ENCODE assay signal across 16 mouse cellular contexts in genomic region chr2:164882619-164883018, GRCm38 (mm10). TPM values are rescaled to one million over a fixed set of nuclear protein-coding genes. Genes with fewer than 3 reads are reported as not detected.
DNase-seq lines count a peak whose midpoint lies in the region; ATAC-seq lines count a peak whose summit lies in the region.
"Had no signal": no experiment of that assay in that cellular context is flagged by ENCODE, and none has a peak within 500 bp of the region (broad histone marks: within the 10 kb centered on the region; RNA-seq: fewer than 3 reads in every experiment).

No protein-coding gene starts in this region.

- H3K9me3 ChIP-seq in forebrain, embryonic 10.5 days: no peaks in the 10 kb centered on the region
- no peaks in the 10 kb centered on the region for H3K9me3 ChIP-seq in forebrain, embryonic 14.5 days (replicated peaks; ENCODE audit: control insufficient read depth, low read length)
- H3K9me3 ChIP-seq in limb, embryonic 12.5 days: no peaks in the 10 kb centered on the region
- no peaks in the 10 kb centered on the region for H3K9me3 ChIP-seq in limb, embryonic 10.5 days (replicated peaks)
- no peaks in the 10 kb centered on the region for H3K9me3 ChIP-seq in midbrain, embryonic 12.5 days
- no peaks in the 10 kb centered on the region for H3K9me3 ChIP-seq in heart, embryonic 11.5 days (replicated peaks; ENCODE audit: control insufficient read depth, low read length)
- H3K9me3 ChIP-seq: heart, embryonic 12.5 days; limb, embryonic 15.5 days; lung, embryonic 15.5 days had no signal

- peaks cover 34% of the 10 kb centered on the region for H3K4me1 ChIP-seq in forebrain, embryonic 10.5 days
- H3K4me1 ChIP-seq in forebrain, embryonic 14.5 days (ENCODE audit: control insufficient read depth, insufficient read depth, low read length): peaks cover 14% of the 10 kb centered on the region
- H3K4me1 ChIP-seq in limb, embryonic 12.5 days (replicated peaks): peaks cover 15% of the 10 kb centered on the region
- H3K4me1 ChIP-seq in limb, embryonic 10.5 days: peaks cover 18% of the 10 kb centered on the region
- H3K4me1 ChIP-seq in midbrain, embryonic 12.5 days: peaks cover 26% of the 10 kb centered on the region
- H3K4me1 ChIP-seq in heart, embryonic 11.5 days (ENCODE audit: control insufficient read depth, insufficient read depth, low read length): no peaks in the 10 kb centered on the region

- WGBS in forebrain, embryonic 10.5 days: 58% methylated on average over 9 of the region's 9 CpGs
- WGBS in forebrain, embryonic 14.5 days: 33% methylated on average over 9 of the region's 9 CpGs
- 89% methylated on average over 9 of the region's 9 CpGs for WGBS in limb, embryonic 12.5 days
- 92% methylated on average over 9 of the region's 9 CpGs for WGBS in limb, embryonic 10.5 days
- WGBS in midbrain, embryonic 12.5 days: 43% methylated on average over 9 of the region's 9 CpGs
- WGBS in heart, embryonic 11.5 days (ENCODE audit: insufficient replicate concordance): 91% methylated on average over 9 of the region's 9 CpGs

- H3K27ac ChIP-seq in forebrain, embryonic 10.5 days: peak overlapping the region; percentile 76
- no peak overlapping the region for H3K27ac ChIP-seq in forebrain, embryonic 14.5 days (ENCODE audit: low read depth, low read length)
- H3K27ac ChIP-seq in limb, embryonic 12.5 days: 0 out of 2 replicates have a peak overlapping the region, but pooled peaks have one; percentile 45
- no peak overlapping the region for H3K27ac ChIP-seq in limb, embryonic 10.5 days
- H3K27ac ChIP-seq in midbrain, embryonic 12.5 days (replicated peaks): peak overlapping the region; percentile 67
- H3K27ac ChIP-seq in heart, embryonic 11.5 days (ENCODE audit: low read depth, low read length): no peak overlapping the region
- H3K27ac ChIP-seq: limb, embryonic 15.5 days; lung, embryonic 15.5 days had no signal

- H3K4me3 ChIP-seq in forebrain, embryonic 10.5 days: no peak overlapping the region; the same call in 1 of the 2 replicates
- no peak overlapping the region for H3K4me3 ChIP-seq in forebrain, embryonic 14.5 days (ENCODE audit: low read depth, low read length)
- no peak overlapping the region for H3K4me3 ChIP-seq in limb, embryonic 12.5 days (replicated peaks)
- no peak overlapping the region for H3K4me3 ChIP-seq in limb, embryonic 10.5 days
- H3K4me3 ChIP-seq in midbrain, embryonic 12.5 days: no peak overlapping the region
- H3K4me3 ChIP-seq in heart, embryonic 11.5 days (ENCODE audit: low read depth, low read length): no peak overlapping the region
- H3K4me3 ChIP-seq: erythroblast, embryonic 14.5 days; heart, embryonic 12.5 days; limb, embryonic 15.5 days; lung, embryonic 15.5 days had no signal

- no peak for ATAC-seq in forebrain, embryonic 14.5 days
- no peak for ATAC-seq in limb, embryonic 12.5 days (ENCODE audit: insufficient number of reproducible peaks, insufficient read depth, low FRiP score, low TSS enrichment, low read depth)
- ATAC-seq in midbrain, embryonic 12.5 days (ENCODE audit: low FRiP score, low read depth): no peak
- ATAC-seq in heart, embryonic 11.5 days (replicated peaks; ENCODE audit: insufficient number of reproducible peaks, low FRiP score, low TSS enrichment): no peak
- ATAC-seq: inflammation-experienced regulatory T-cells, adult 6 months had no signal

- H3K36me3 ChIP-seq in forebrain, embryonic 10.5 days (replicated peaks): peaks cover 53% of the 10 kb centered on the region
- H3K36me3 ChIP-seq in forebrain, embryonic 14.5 days (ENCODE audit: control insufficient read depth, insufficient read depth, low read length): peaks cover 50% of the 10 kb centered on the region
- H3K36me3 ChIP-seq in limb, embryonic 12.5 days: peaks cover 52% of the 10 kb centered on the region
- H3K36me3 ChIP-seq in limb, embryonic 10.5 days: peaks cover 52% of the 10 kb centered on the region
- H3K36me3 ChIP-seq in midbrain, embryonic 12.5 days: peaks cover 47% of the 10 kb centered on the region
- H3K36me3 ChIP-seq in heart, embryonic 11.5 days (ENCODE audit: control insufficient read depth, insufficient read depth, low read length): peaks cover 19% of the 10 kb centered on the region

- H3K9ac ChIP-seq in forebrain, embryonic 14.5 days (ENCODE audit: low read length): no peak overlapping the region
- no peak overlapping the region for H3K9ac ChIP-seq in limb, embryonic 12.5 days (replicated peaks)
- H3K9ac ChIP-seq in midbrain, embryonic 12.5 days (replicated peaks): no peak overlapping the region
- H3K9ac ChIP-seq in heart, embryonic 11.5 days (ENCODE audit: low read depth, low read length): no peak overlapping the region
- H3K9ac ChIP-seq: heart, embryonic 12.5 days; limb, embryonic 15.5 days; lung, embryonic 15.5 days had no signal

- peak; percentile 42 for DNase-seq in forebrain, embryonic 10.5 days (ENCODE audit: extremely low spot score, low spot score)
- DNase-seq in forebrain, embryonic 14.5 days (ENCODE audit: low spot score): no peak
- DNase-seq in limb, embryonic 10.5 days (ENCODE audit: low spot score): no peak
- DNase-seq in Muller cell, postnatal 12 days (ENCODE audit: inconsistent ontology term): peak; percentile 11
- DNase-seq in layer of hippocampus, adult 18-20 months (ENCODE audit: low spot score in 2 of 2): no peak
- DNase-seq: gastrocnemius, postnatal 10 days; right cerebral cortex, postnatal 25 days had no signal

- H3K27me3 ChIP-seq in forebrain, embryonic 10.5 days (ENCODE audit: poor library complexity, severe bottlenecking): no peaks in the 10 kb centered on the region
- no peaks in the 10 kb centered on the region for H3K27me3 ChIP-seq in forebrain, embryonic 14.5 days (replicated peaks; ENCODE audit: control insufficient read depth, insufficient read depth, low read length)
- H3K27me3 ChIP-seq in limb, embryonic 12.5 days: no peaks in the 10 kb centered on the region
- H3K27me3 ChIP-seq in limb, embryonic 10.5 days (ENCODE audit: low read depth, poor library complexity, severe bottlenecking): no peaks in the 10 kb centered on the region
- no peaks in the 10 kb centered on the region for H3K27me3 ChIP-seq in midbrain, embryonic 12.5 days
- no peaks in the 10 kb centered on the region for H3K27me3 ChIP-seq in heart, embryonic 11.5 days (ENCODE audit: control insufficient read depth, insufficient read depth, low read length)
- H3K27me3 ChIP-seq: heart, embryonic 12.5 days; limb, embryonic 15.5 days; lung, embryonic 15.5 days had no signal

- no peak overlapping the region for H3K4me2 ChIP-seq in forebrain, embryonic 14.5 days (ENCODE audit: low read length)
- H3K4me2 ChIP-seq in limb, embryonic 12.5 days: no peak overlapping the region
- H3K4me2 ChIP-seq in midbrain, embryonic 12.5 days (replicated peaks): no peak overlapping the region
- no peak overlapping the region for H3K4me2 ChIP-seq in heart, embryonic 11.5 days
- H3K4me2 ChIP-seq: heart, embryonic 12.5 days; limb, embryonic 15.5 days; lung, embryonic 15.5 days had no signal

RNA-seq across cellular contexts. Expression of gene Pcif1, which starts 3.5 kb away (rescaled TPM):
- polyA plus RNA-seq in forebrain, embryonic 10.5 days (2016; fragmentation: Nextera tagmentation; extraction: Ambion mirVana): 78.3 and 84.6 TPM in 2 replicates
- 83.9 and 85.1 TPM in 2 replicates for polyA plus RNA-seq in forebrain, embryonic 14.5 days (2014; fragmentation: Nextera tagmentation; extraction: Ambion mirVana)
- 82.6 and 97.6 TPM in 2 replicates for polyA plus RNA-seq in limb, embryonic 12.5 days (2016; fragmentation: Nextera tagmentation; extraction: Ambion mirVana)
- polyA plus RNA-seq in limb, embryonic 10.5 days (2016; fragmentation: Nextera tagmentation; extraction: Ambion mirVana): 73.7 and 86.7 TPM in 2 replicates
- polyA plus RNA-seq in midbrain, embryonic 12.5 days (2016; fragmentation: Nextera tagmentation; extraction: Ambion mirVana): 87.0 and 96.9 TPM in 2 replicates
- total RNA-seq in layer of hippocampus, adult 18-20 months (2021): 10 to 100 TPM; 41.9 to 45.2 TPM
- 50.1 and 54.8 TPM in 2 replicates for polyA plus RNA-seq in heart, embryonic 11.5 days (2014; fragmentation: Nextera tagmentation; extraction: Ambion mirVana)

RNA-seq across cellular contexts. Expression of gene Pltp, which starts 25.1 kb away (rescaled TPM):
- polyA plus RNA-seq in forebrain, embryonic 10.5 days (2016; fragmentation: Nextera tagmentation; extraction: Ambion mirVana): 36.6 and 40.0 TPM in 2 replicates
- polyA plus RNA-seq in forebrain, embryonic 14.5 days (2014; fragmentation: Nextera tagmentation; extraction: Ambion mirVana): 58.4 and 80.3 TPM in 2 replicates
- 32.6 and 37.0 TPM in 2 replicates for polyA plus RNA-seq in limb, embryonic 12.5 days (2016; fragmentation: Nextera tagmentation; extraction: Ambion mirVana)
- polyA plus RNA-seq in limb, embryonic 10.5 days (2016; fragmentation: Nextera tagmentation; extraction: Ambion mirVana): 20.2 and 24.9 TPM in 2 replicates
- polyA plus RNA-seq in midbrain, embryonic 12.5 days (2016; fragmentation: Nextera tagmentation; extraction: Ambion mirVana): 90.2 and 113 TPM in 2 replicates
- 10 to 100 TPM; 77.0 to 77.9 TPM for total RNA-seq in layer of hippocampus, adult 18-20 months (2021)
- 10.4 and 10.8 TPM in 2 replicates for polyA plus RNA-seq in heart, embryonic 11.5 days (2014; fragmentation: Nextera tagmentation; extraction: Ambion mirVana)
- total RNA-seq: megakaryocyte-erythroid progenitor cell, adult 5-6 weeks had no signal

RNA-seq across cellular contexts. Expression of gene Zfp335, which starts 28.9 kb away (rescaled TPM):
- 16.0 and 16.6 TPM in 2 replicates for polyA plus RNA-seq in forebrain, embryonic 10.5 days (2016; fragmentation: Nextera tagmentation; extraction: Ambion mirVana)
- polyA plus RNA-seq in forebrain, embryonic 14.5 days (2014; fragmentation: Nextera tagmentation; extraction: Ambion mirVana): 8.9 and 13.4 TPM in 2 replicates
- polyA plus RNA-seq in limb, embryonic 12.5 days (2016; fragmentation: Nextera tagmentation; extraction: Ambion mirVana): 14.4 and 17.4 TPM in 2 replicates
- 18.0 and 21.3 TPM in 2 replicates for polyA plus RNA-seq in limb, embryonic 10.5 days (2016; fragmentation: Nextera tagmentation; extraction: Ambion mirVana)
- 17.5 and 17.7 TPM in 2 replicates for polyA plus RNA-seq in midbrain, embryonic 12.5 days (2016; fragmentation: Nextera tagmentation; extraction: Ambion mirVana)
- total RNA-seq in layer of hippocampus, adult 18-20 months (2021): 10 to 100 TPM; 25.9 to 26.8 TPM
- 8.8 and 8.9 TPM in 2 replicates for polyA plus RNA-seq in heart, embryonic 11.5 days (2014; fragmentation: Nextera tagmentation; extraction: Ambion mirVana)

RNA-seq across cellular contexts. Expression of gene Neurl2, which starts 49.4 kb away (rescaled TPM):
- 3.9 and 4.5 TPM in 2 replicates for polyA plus RNA-seq in forebrain, embryonic 10.5 days (2016; fragmentation: Nextera tagmentation; extraction: Ambion mirVana)
- polyA plus RNA-seq in forebrain, embryonic 14.5 days (2014; fragmentation: Nextera tagmentation; extraction: Ambion mirVana): 3.9 and 5.8 TPM in 2 replicates
- 6.3 and 6.8 TPM in 2 replicates for polyA plus RNA-seq in limb, embryonic 12.5 days (2016; fragmentation: Nextera tagmentation; extraction: Ambion mirVana)
- 4.0 and 6.9 TPM in 2 replicates for polyA plus RNA-seq in limb, embryonic 10.5 days (2016; fragmentation: Nextera tagmentation; extraction: Ambion mirVana)
- 4.4 and 5.2 TPM in 2 replicates for polyA plus RNA-seq in midbrain, embryonic 12.5 days (2016; fragmentation: Nextera tagmentation; extraction: Ambion mirVana)
- 1 to 10 TPM; 2.5 to 3.0 TPM for total RNA-seq in layer of hippocampus, adult 18-20 months (2021)
- 41.9 and 43.2 TPM in 2 replicates for polyA plus RNA-seq in heart, embryonic 11.5 days (2014; fragmentation: Nextera tagmentation; extraction: Ambion mirVana)

RNA-seq across cellular contexts. Expression of gene Ctsa, which starts 49.9 kb away (rescaled TPM):
- polyA plus RNA-seq in forebrain, embryonic 10.5 days (2016; fragmentation: Nextera tagmentation; extraction: Ambion mirVana): 77.8 and 80.4 TPM in 2 replicates
- 79.5 and 84.4 TPM in 2 replicates for polyA plus RNA-seq in forebrain, embryonic 14.5 days (2014; fragmentation: Nextera tagmentation; extraction: Ambion mirVana)
- polyA plus RNA-seq in limb, embryonic 12.5 days (2016; fragmentation: Nextera tagmentation; extraction: Ambion mirVana): 103 and 107 TPM in 2 replicates
- 93.0 and 105 TPM in 2 replicates for polyA plus RNA-seq in limb, embryonic 10.5 days (2016; fragmentation: Nextera tagmentation; extraction: Ambion mirVana)
- 98.8 and 101 TPM in 2 replicates for polyA plus RNA-seq in midbrain, embryonic 12.5 days (2016; fragmentation: Nextera tagmentation; extraction: Ambion mirVana)
- 100 to 1,000 TPM; 103 TPM for total RNA-seq in layer of hippocampus, adult 18-20 months (2021)
- 143 and 149 TPM in 2 replicates for polyA plus RNA-seq in heart, embryonic 11.5 days (2014; fragmentation: Nextera tagmentation; extraction: Ambion mirVana)

Comparison
In these comparisons a context has a peak if more than half of its experiments do, and no peak if none do; other contexts are left out.
1. DNase-seq: peak in forebrain, embryonic 10.5 days (single experiment) and Muller cell, postnatal 12 days (single experiment); none in forebrain, embryonic 14.5 days (single experiment), limb, embryonic 10.5 days (single experiment) and layer of hippocampus, adult 18-20 months (0 of 2).
2. H3K27ac ChIP-seq: peak in forebrain, embryonic 10.5 days (single experiment), limb, embryonic 12.5 days (single experiment) and midbrain, embryonic 12.5 days (single experiment); none in forebrain, embryonic 14.5 days (single experiment), limb, embryonic 10.5 days (single experiment) and heart, embryonic 11.5 days (single experiment).